8 mouse cellular contexts compared by ENCODE assay signal in genomic region chr2:34370725-34371440, GRCm38 (mm10). TPM values are rescaled to one million over a fixed set of nuclear protein-coding genes. Genes with fewer than 3 reads are reported as not detected.
A peak's percentile ranks its signal among the peaks of the same experiment; 100 is the strongest.
DNase-seq lines count a peak whose midpoint lies in the region; ATAC-seq and TF ChIP-seq lines count a peak whose summit lies in the region.

No protein-coding gene starts in this region.

- peaks cover 0 to 20% of the 10 kb centered on the region in 2 experiments; a peak in 3 of 4 replicates for H3K36me3 ChIP-seq in MEL (ENCODE audit: control insufficient read depth in 1 of 2, insufficient read depth in 2 of 2, low read length in 2 of 2)
- H3K36me3 ChIP-seq in forebrain, embryonic 13.5 days (ENCODE audit: poor library complexity, severe bottlenecking): no peaks in the 10 kb centered on the region
- H3K36me3 ChIP-seq in hindbrain, embryonic 10.5 days: no peaks in the 10 kb centered on the region; the same call in 1 of the 2 replicates
- H3K36me3 ChIP-seq in limb, embryonic 12.5 days: no peaks in the 10 kb centered on the region
- no peaks in the 10 kb centered on the region for H3K36me3 ChIP-seq in midbrain, embryonic 16.5 days (ENCODE audit: control insufficient read depth, insufficient read depth, low read length)
- no peaks in the 10 kb centered on the region for H3K36me3 ChIP-seq in splenic B cell, adult 2 months (ENCODE audit: control insufficient read depth, insufficient read depth, low read length, poor library complexity, severe bottlenecking)

- TF ChIP-seq POLR2A in MEL (IDR thresholded peaks at IDR 0.05; ENCODE audit: control insufficient read depth in 1 of 2, insufficient read depth in 1 of 2, low read depth in 1 of 2, low read length in 2 of 2, poor library complexity in 1 of 2): peak in 1 of 2 experiments; percentile 30; a peak in 1 of 4 replicates

- peak overlapping the region; percentile 76 to 86 for H3K4me3 ChIP-seq in MEL (ENCODE audit: control insufficient read depth in 1 of 2, insufficient read depth in 1 of 2, low read depth in 2 of 2, low read length in 2 of 2)
- H3K4me3 ChIP-seq in forebrain, embryonic 13.5 days: peak overlapping the region; percentile 81
- H3K4me3 ChIP-seq in hindbrain, embryonic 10.5 days: peak overlapping the region; percentile 81
- H3K4me3 ChIP-seq in limb, embryonic 12.5 days (replicated peaks): peak overlapping the region; percentile 96
- H3K4me3 ChIP-seq in midbrain, embryonic 16.5 days (ENCODE audit: low read depth, low read length): peak overlapping the region; percentile 91

- peaks cover 6 to 22% of the 10 kb centered on the region in 2 experiments for H3K4me1 ChIP-seq in MEL (ENCODE audit: control insufficient read depth in 1 of 2, insufficient read depth in 2 of 2, low read length in 2 of 2)
- H3K4me1 ChIP-seq in forebrain, embryonic 13.5 days: peaks cover 36% of the 10 kb centered on the region
- H3K4me1 ChIP-seq in hindbrain, embryonic 10.5 days (replicated peaks): peaks cover 43% of the 10 kb centered on the region
- H3K4me1 ChIP-seq in limb, embryonic 12.5 days (replicated peaks): peaks cover 22% of the 10 kb centered on the region
- H3K4me1 ChIP-seq in midbrain, embryonic 16.5 days (ENCODE audit: control insufficient read depth, insufficient read depth, low read length): peaks cover 11% of the 10 kb centered on the region

- no peak for TF ChIP-seq CTCF in MEL (IDR thresholded peaks at IDR 0.05 in 2 of 3, conservative IDR thresholded peaks at IDR 0.05 in 1 of 3; ENCODE audit: control insufficient read depth in 1 of 3, insufficient read depth in 1 of 3, low read depth in 2 of 3, low read length in 3 of 3, poor library complexity in 1 of 3, severe bottlenecking in 1 of 3)

- H3K79me2 ChIP-seq in MEL (ENCODE audit: control insufficient read depth, insufficient read depth, low read length, poor library complexity): peaks cover 25% of the 10 kb centered on the region

- WGBS in forebrain, embryonic 13.5 days: under 1% methylated on average over 42 of the region's 42 CpGs
- under 1% methylated on average over 42 of the region's 42 CpGs for WGBS in hindbrain, embryonic 10.5 days
- under 1% methylated on average over 42 of the region's 42 CpGs for WGBS in limb, embryonic 12.5 days
- under 1% methylated on average over 42 of the region's 42 CpGs for WGBS in midbrain, embryonic 16.5 days

- H3K9me3 ChIP-seq in MEL (replicated peaks; ENCODE audit: insufficient read depth, low read length): no peaks in the 10 kb centered on the region
- no peaks in the 10 kb centered on the region for H3K9me3 ChIP-seq in forebrain, embryonic 13.5 days (replicated peaks)
- no peaks in the 10 kb centered on the region for H3K9me3 ChIP-seq in hindbrain, embryonic 10.5 days
- no peaks in the 10 kb centered on the region for H3K9me3 ChIP-seq in limb, embryonic 12.5 days
- no peaks in the 10 kb centered on the region for H3K9me3 ChIP-seq in midbrain, embryonic 16.5 days (replicated peaks; ENCODE audit: control insufficient read depth, low read length, poor library complexity, severe bottlenecking)

- peak overlapping the region; percentile 76 for H3K4me2 ChIP-seq in forebrain, embryonic 13.5 days
- H3K4me2 ChIP-seq in limb, embryonic 12.5 days: peak overlapping the region; percentile 94
- H3K4me2 ChIP-seq in midbrain, embryonic 16.5 days (ENCODE audit: low read length): peak overlapping the region; percentile 97

- TF ChIP-seq RAD21 in MEL (IDR thresholded peaks at IDR 0.05; ENCODE audit: low read depth, low read length): no peak

- peak overlapping the region; percentile 85 for H3K9ac ChIP-seq in MEL (ENCODE audit: control insufficient read depth, low read depth, low read length, poor library complexity, severe bottlenecking)
- H3K9ac ChIP-seq in forebrain, embryonic 13.5 days: peak overlapping the region; percentile 86
- peak overlapping the region; percentile 97 for H3K9ac ChIP-seq in limb, embryonic 12.5 days (replicated peaks)
- peak overlapping the region; percentile 87 for H3K9ac ChIP-seq in midbrain, embryonic 16.5 days (ENCODE audit: low read depth, low read length)

- peak; percentile 68 for DNase-seq in MEL (ENCODE audit: low read depth, low spot score)
- peak; percentile 44 for DNase-seq in c-Kit-negative CD71-positive TER-119-positive erythroid progenitor cells, embryonic 14.5 days (ENCODE audit: low read depth, low spot score)
- DNase-seq in hindbrain, embryonic 10.5 days (ENCODE audit: low spot score): peak; percentile 53
- DNase-seq in splenic B cell, adult 2 months (ENCODE audit: low read depth, low spot score): peak; percentile 30
- no peak for DNase-seq in layer of hippocampus, adult 18-20 months (ENCODE audit: low spot score in 2 of 2)

- H3K27ac ChIP-seq in MEL (ENCODE audit: control insufficient read depth, low read depth, low read length): peak overlapping the region; percentile 56
- H3K27ac ChIP-seq in forebrain, embryonic 13.5 days: peak overlapping the region; percentile 97
- H3K27ac ChIP-seq in hindbrain, embryonic 10.5 days: peak overlapping the region; percentile 99
- peak overlapping the region; percentile 98 for H3K27ac ChIP-seq in limb, embryonic 12.5 days
- peak overlapping the region; percentile 96 for H3K27ac ChIP-seq in midbrain, embryonic 16.5 days (ENCODE audit: low read length)

- no peak for TF ChIP-seq EP300 in MEL (IDR thresholded peaks at IDR 0.05; ENCODE audit: low read depth in 1 of 2, low read length in 2 of 2)

- no peaks in the 10 kb centered on the region for H3K27me3 ChIP-seq in MEL (ENCODE audit: control insufficient read depth in 1 of 2, insufficient read depth in 2 of 2, low read length in 2 of 2)
- H3K27me3 ChIP-seq in forebrain, embryonic 13.5 days: peaks cover 13% of the 10 kb centered on the region
- peaks cover 5% of the 10 kb centered on the region; the same call in 1 of the 2 replicates for H3K27me3 ChIP-seq in hindbrain, embryonic 10.5 days (ENCODE audit: insufficient read depth, poor library complexity, severe bottlenecking)
- H3K27me3 ChIP-seq in limb, embryonic 12.5 days: peaks cover 20% of the 10 kb centered on the region
- no peaks in the 10 kb centered on the region for H3K27me3 ChIP-seq in midbrain, embryonic 16.5 days (ENCODE audit: control insufficient read depth, insufficient read depth, low read depth, low read length)
- H3K27me3 ChIP-seq in splenic B cell, adult 2 months (ENCODE audit: control insufficient read depth, insufficient read depth, low read length, poor library complexity, severe bottlenecking): no peaks in the 10 kb centered on the region

- ATAC-seq in forebrain, embryonic 13.5 days: no peak
- no peak for ATAC-seq in limb, embryonic 12.5 days (ENCODE audit: insufficient number of reproducible peaks, insufficient read depth, low FRiP score, low TSS enrichment, low read depth)
- ATAC-seq in midbrain, embryonic 16.5 days: no peak

TF ChIP-seq in MEL, 35 proteins besides CTCF, POLR2A, EP300 and RAD21:
- TF ChIP-seq TAL1 (IDR thresholded peaks at IDR 0.05; ENCODE audit: low read length): no peak
- no peak for TF ChIP-seq MAX (IDR thresholded peaks at IDR 0.05; ENCODE audit: low read length)
- peak; percentile 58; the same call in 1 of the 2 replicates for TF ChIP-seq SIN3A (IDR thresholded peaks at IDR 0.05; ENCODE audit: low read length)
- TF ChIP-seq ZMIZ1 (IDR thresholded peaks at IDR 0.05; ENCODE audit: low read depth, low read length): no peak
- TF ChIP-seq USF1 (IDR thresholded peaks at IDR 0.05; ENCODE audit: low read depth, low read length): no peak
- TF ChIP-seq HCFC1 (IDR thresholded peaks at IDR 0.05; ENCODE audit: low read depth, low read length): no peak
- TF ChIP-seq USF2 (IDR thresholded peaks at IDR 0.05; ENCODE audit: borderline replicate concordance in 1 of 2, insufficient read depth in 1 of 2, low read depth in 1 of 2, low read length in 2 of 2): no peak
- no peak for TF ChIP-seq RCOR1 (IDR thresholded peaks at IDR 0.05; ENCODE audit: low read depth, low read length)
- no peak for TF ChIP-seq GATA1 (IDR thresholded peaks at IDR 0.05; ENCODE audit: low read depth, low read length)
- no peak for TF ChIP-seq MYB (IDR thresholded peaks at IDR 0.05; ENCODE audit: low read depth, low read length)
- no peak for TF ChIP-seq ELF1 (IDR thresholded peaks at IDR 0.05; ENCODE audit: low read depth, low read length)
- TF ChIP-seq MXI1 (IDR thresholded peaks at IDR 0.05; ENCODE audit: low read depth, low read length): peak; percentile 91
- TF ChIP-seq E2F4 (IDR thresholded peaks at IDR 0.05; ENCODE audit: borderline replicate concordance, low read depth, low read length): no peak
- no peak for TF ChIP-seq CHD2 (IDR thresholded peaks at IDR 0.05; ENCODE audit: low read length)

RNA-seq across cellular contexts. Expression of gene Pbx3, which starts 2.1 kb away (rescaled TPM):
- total RNA-seq in MEL (2012; rRNA removed): 9.0 and 10.1 TPM in 2 replicates
- polyA plus RNA-seq in MEL (2012; ENCODE audit: insufficient read depth in 1 of 2, insufficient read length in 2 of 2, low read depth in 1 of 2, low replicate concordance in 2 of 2, missing spikeins in 1 of 2): 10 to 100 TPM in 1 of 2 experiments, not detected in 1; 22.4 TPM
- polyA plus RNA-seq in forebrain, embryonic 13.5 days (2015; fragmentation: Nextera tagmentation; extraction: Ambion mirVana): 40.4 and 64.9 TPM in 2 replicates
- 42.9 and 56.6 TPM in 2 replicates for polyA plus RNA-seq in hindbrain, embryonic 10.5 days (2016; fragmentation: Nextera tagmentation; extraction: Ambion mirVana)
- polyA plus RNA-seq in limb, embryonic 12.5 days (2016; fragmentation: Nextera tagmentation; extraction: Ambion mirVana): 19.6 and 25.1 TPM in 2 replicates
- polyA plus RNA-seq in midbrain, embryonic 16.5 days (2015; fragmentation: Nextera tagmentation; extraction: Ambion mirVana): 78.4 and 82.7 TPM in 2 replicates
- total RNA-seq in layer of hippocampus, adult 18-20 months (2021): 1 to 10 TPM; 7.1 to 7.6 TPM

RNA-seq across cellular contexts. Expression of gene Mapkap1, which starts 35.7 kb away (rescaled TPM):
- 44.6 and 52.5 TPM in 2 replicates for total RNA-seq in MEL (2012; rRNA removed)
- polyA plus RNA-seq in MEL (2012; ENCODE audit: insufficient read depth in 1 of 2, insufficient read length in 2 of 2, low read depth in 1 of 2, low replicate concordance in 2 of 2, missing spikeins in 1 of 2): 10 to 100 TPM in 1 of 2 experiments, not detected in 1; 42.1 TPM
- polyA plus RNA-seq in forebrain, embryonic 13.5 days (2015; fragmentation: Nextera tagmentation; extraction: Ambion mirVana): 97.8 and 102 TPM in 2 replicates
- polyA plus RNA-seq in hindbrain, embryonic 10.5 days (2016; fragmentation: Nextera tagmentation; extraction: Ambion mirVana): 91.9 and 105 TPM in 2 replicates
- polyA plus RNA-seq in limb, embryonic 12.5 days (2016; fragmentation: Nextera tagmentation; extraction: Ambion mirVana): 110 and 117 TPM in 2 replicates
- polyA plus RNA-seq in midbrain, embryonic 16.5 days (2015; fragmentation: Nextera tagmentation; extraction: Ambion mirVana): 88.3 and 89.1 TPM in 2 replicates
- total RNA-seq in layer of hippocampus, adult 18-20 months (2021): 10 to 100 TPM; 64.9 to 70.3 TPM

Comparison
In these comparisons a context has a peak if more than half of its experiments do, and no peak if none do; other contexts are left out.
1. DNase-seq: peak in MEL (single experiment), c-Kit-negative CD71-positive TER-119-positive erythroid progenitor cells, embryonic 14.5 days (single experiment), hindbrain, embryonic 10.5 days (single experiment) and splenic B cell, adult 2 months (single experiment); none in layer of hippocampus, adult 18-20 months (0 of 2).
2. Peak in every context shown above with its lines, with median percentiles within 50 percentile points of each other: H3K27ac ChIP-seq, H3K4me3 ChIP-seq, H3K9ac ChIP-seq and H3K4me2 ChIP-seq.